Mouse (Mus musculus): ENCODE measurements around the gene Umad1. TPM values are rescaled to one million over a fixed set of nuclear protein-coding genes. Genes with fewer than 3 reads are reported as not detected.

The Umad1 gene
- total RNA-seq (2012; rRNA removed): 10.0 and 11.5 TPM in 2 replicates
- total RNA-seq (2014; rRNA removed): 17.5 and 17.7 TPM in 2 replicates
- polyA plus RNA-seq (2012; ENCODE audit: insufficient read length, low read depth): 7.6 and 8.5 TPM in 2 replicates

- H3K27ac ChIP-seq (ENCODE audit: insufficient read depth, low read depth): peak within 1 kb of the TSS; percentile 71
- TF ChIP-seq CTCF (conservative IDR thresholded peaks at IDR 0.05 in 1 of 2, IDR thresholded peaks at IDR 0.05 in 1 of 2; ENCODE audit: low read depth in 2 of 2, low read length in 2 of 2): no peak
- TF ChIP-seq JUN (IDR thresholded peaks at IDR 0.05; ENCODE audit: insufficient read depth, low read depth, low read length): no peak
- no peak for TF ChIP-seq PAX5 (IDR thresholded peaks at IDR 0.05; ENCODE audit: low read length)
- TF ChIP-seq POLR2A (IDR thresholded peaks at IDR 0.05; ENCODE audit: low read depth, low read length): peak; percentile 81
- TF ChIP-seq GABPA (IDR thresholded peaks at IDR 0.05; ENCODE audit: insufficient replicate concordance, low read depth, low read length): no peak; the same call in 1 of the 2 replicates
- TF ChIP-seq MAX (IDR thresholded peaks at IDR 0.05; ENCODE audit: low read length): peak; percentile 16; the same call in 1 of the 2 replicates
- TF ChIP-seq POLR2AphosphoS2 (IDR thresholded peaks at IDR 0.05; ENCODE audit: low read depth, low read length): peak; percentile 82; the same call in 1 of the 2 replicates
- TF ChIP-seq ZC3H11A (IDR thresholded peaks at IDR 0.05; ENCODE audit: low read depth, low read length): no peak
- no peak for TF ChIP-seq RAD21 (IDR thresholded peaks at IDR 0.05; ENCODE audit: low read depth, low read length)
- peak; percentile 56; the same call in 1 of the 2 replicates for TF ChIP-seq KAT2A (IDR thresholded peaks at IDR 0.05; ENCODE audit: insufficient replicate concordance, low read length)
- TF ChIP-seq CHD2 (IDR thresholded peaks at IDR 0.05; ENCODE audit: low read length): peak; percentile 91
- TF ChIP-seq NELFE (IDR thresholded peaks at IDR 0.05; ENCODE audit: low read depth, low read length): peak; percentile 83
- TF ChIP-seq CHD1 (IDR thresholded peaks at IDR 0.05; ENCODE audit: low read depth, low read length): no peak
- peak; percentile 84 for TF ChIP-seq SIN3A (IDR thresholded peaks at IDR 0.05; ENCODE audit: low read length)
- TF ChIP-seq USF1 (IDR thresholded peaks at IDR 0.05; ENCODE audit: low read depth, low read length): no peak
- no peak for TF ChIP-seq RCOR1 (conservative IDR thresholded peaks at IDR 0.05; ENCODE audit: low read depth, low read length)
- TF ChIP-seq IRF4 (IDR thresholded peaks at IDR 0.05; ENCODE audit: low read depth, low read length): peak; percentile 50; the same call in 1 of the 2 replicates
- peak; percentile 70 for TF ChIP-seq ZMIZ1 (IDR thresholded peaks at IDR 0.05; ENCODE audit: low read depth, low read length)
- TF ChIP-seq ZKSCAN1 (IDR thresholded peaks at IDR 0.05; ENCODE audit: borderline replicate concordance, low read depth, low read length): no peak
- TF ChIP-seq MAZ (IDR thresholded peaks at IDR 0.05; ENCODE audit: low read depth, low read length): peak; percentile 75; the same call in 1 of the 2 replicates
- TF ChIP-seq MXI1 (IDR thresholded peaks at IDR 0.05; ENCODE audit: low read depth, low read length): peak; percentile 67
- peak; percentile 61 for TF ChIP-seq TCF12 (IDR thresholded peaks at IDR 0.05; ENCODE audit: low read depth, low read length)
- no peak for TF ChIP-seq SMC3 (IDR thresholded peaks at IDR 0.05; ENCODE audit: low read depth, low read length)
- TF ChIP-seq UBTF (IDR thresholded peaks at IDR 0.05; ENCODE audit: low read depth, low read length): no peak
- peak; percentile 32; the same call in 1 of the 2 replicates for TF ChIP-seq MEF2A (IDR thresholded peaks at IDR 0.05; ENCODE audit: borderline replicate concordance, low read depth, low read length)
- no peak for TF ChIP-seq JUND (conservative IDR thresholded peaks at IDR 0.05; ENCODE audit: low read depth, low read length)
- TF ChIP-seq BHLHE40 (IDR thresholded peaks at IDR 0.05; ENCODE audit: low read depth, low read length): no peak
- no peak for TF ChIP-seq EP300 (IDR thresholded peaks at IDR 0.05; ENCODE audit: low read length)
- peak; percentile 52 for TF ChIP-seq NRF1 (IDR thresholded peaks at IDR 0.05; ENCODE audit: low read depth, low read length)
- TF ChIP-seq ZNF384 (IDR thresholded peaks at IDR 0.05; ENCODE audit: low read depth, low read length): no peak
- no peak for TF ChIP-seq MYC (IDR thresholded peaks at IDR 0.05; ENCODE audit: low read depth, low read length)
- peak; percentile 78 for TF ChIP-seq HCFC1 (IDR thresholded peaks at IDR 0.05; ENCODE audit: low read depth, low read length)
- TF ChIP-seq ELF1 (IDR thresholded peaks at IDR 0.05; ENCODE audit: low read depth, low read length): peak; percentile 97
- 0 out of 2 replicates have a peak, but pooled peaks have one; percentile 59 for TF ChIP-seq TBP (conservative IDR thresholded peaks at IDR 0.05; ENCODE audit: low read depth, low read length)
- no peak for TF ChIP-seq USF2 (conservative IDR thresholded peaks at IDR 0.05; ENCODE audit: low read depth, low read length)
- TF ChIP-seq ETS1 (conservative IDR thresholded peaks at IDR 0.05; ENCODE audit: low read depth, low read length): no peak
- TF ChIP-seq E2F4 (IDR thresholded peaks at IDR 0.05; ENCODE audit: insufficient replicate concordance, low read depth, low read length): peak; percentile 81; the same call in 1 of the 2 replicates
- TF ChIP-seq MAFK (IDR thresholded peaks at IDR 0.05; ENCODE audit: insufficient replicate concordance, low read length): no peak
- peak within 1 kb of the TSS; percentile 93 to 98 (median 94) for H3K4me3 ChIP-seq (replicated peaks in 1 of 3; ENCODE audit: low read depth in 2 of 3, low read length in 2 of 3, poor library complexity in 1 of 3)
- in situ Hi-C loops (cut with MboI; ENCODE audit: low pct_ligation_motif_present, low pct_unique_long_range_greater_than_20kb, low sequenced_read_pairs) (no loop called here), dilution Hi-C loops (cut with MboI; ENCODE audit: extremely low pct_ligation_motif_present, extremely low pct_unique_long_range_greater_than_20kb, low sequenced_read_pairs) (no loop called here)
- H3K27me3 ChIP-seq (replicated peaks): no peaks in the 10 kb centered on the region
- peaks cover 0 to 14% of the 10 kb centered on the region in 2 experiments for H3K36me3 ChIP-seq (replicated peaks in 1 of 2; ENCODE audit: control insufficient read depth in 1 of 2, insufficient read depth in 1 of 2, low read length in 1 of 2)
- H3K4me2 ChIP-seq (ENCODE audit: insufficient read depth, low read depth, poor library complexity, severe bottlenecking): peak within 1 kb of the TSS; percentile 91
- H3K79me2 ChIP-seq (replicated peaks; ENCODE audit: control insufficient read depth, extremely low read depth, insufficient read depth, poor library complexity, severe bottlenecking): peaks cover 22% of the 10 kb centered on the region
- H3K9ac ChIP-seq (ENCODE audit: insufficient read depth, low read depth): peak within 1 kb of the TSS; percentile 84
- peaks cover 0 to 7% of the 10 kb centered on the region in 2 experiments; a peak in 2 of 4 replicates for H3K4me1 ChIP-seq (ENCODE audit: control insufficient read depth in 1 of 2, insufficient read depth in 2 of 2)
- no peaks in the 10 kb centered on the region for H3K9me3 ChIP-seq (replicated peaks; ENCODE audit: low read length)
- DNase-seq (ENCODE audit: extremely low read depth): peak; percentile 98
These were observed at the start of gene Umad1, which contains the start of the genes Rpa3 and Gm45062 for GRCm38 (mm10) chr6:8259004-8259666. TSS of gene Umad1 (plus strand) at chr6:8259288. TSS of gene Rpa3 (minus strand) at chr6:8259173. TSS of gene Gm45062 (plus strand) at chr6:8259450.

Measured in CH12.LX (cell line).